Mouse (Mus musculus) 3134 (cell line): ENCODE data around the gene Creb1.
A peak's percentile ranks its signal among the peaks of the same experiment; 100 is the strongest.
"Not testable (repeated sequence)": the region's sequence is repeated elsewhere in the genome, so short reads cannot be mapped to it uniquely, and the experiment has no call there.

Experiments
- DNase-seq: peaks from one replicate; pipeline ENCODE4 v3.0.0-alpha.2; 2011; ENCODE audit warnings: low spot score; ENCODE audit not compliant: insufficient read length; ENCODE audit errors: extremely low read depth

The Creb1 gene

DNA sequence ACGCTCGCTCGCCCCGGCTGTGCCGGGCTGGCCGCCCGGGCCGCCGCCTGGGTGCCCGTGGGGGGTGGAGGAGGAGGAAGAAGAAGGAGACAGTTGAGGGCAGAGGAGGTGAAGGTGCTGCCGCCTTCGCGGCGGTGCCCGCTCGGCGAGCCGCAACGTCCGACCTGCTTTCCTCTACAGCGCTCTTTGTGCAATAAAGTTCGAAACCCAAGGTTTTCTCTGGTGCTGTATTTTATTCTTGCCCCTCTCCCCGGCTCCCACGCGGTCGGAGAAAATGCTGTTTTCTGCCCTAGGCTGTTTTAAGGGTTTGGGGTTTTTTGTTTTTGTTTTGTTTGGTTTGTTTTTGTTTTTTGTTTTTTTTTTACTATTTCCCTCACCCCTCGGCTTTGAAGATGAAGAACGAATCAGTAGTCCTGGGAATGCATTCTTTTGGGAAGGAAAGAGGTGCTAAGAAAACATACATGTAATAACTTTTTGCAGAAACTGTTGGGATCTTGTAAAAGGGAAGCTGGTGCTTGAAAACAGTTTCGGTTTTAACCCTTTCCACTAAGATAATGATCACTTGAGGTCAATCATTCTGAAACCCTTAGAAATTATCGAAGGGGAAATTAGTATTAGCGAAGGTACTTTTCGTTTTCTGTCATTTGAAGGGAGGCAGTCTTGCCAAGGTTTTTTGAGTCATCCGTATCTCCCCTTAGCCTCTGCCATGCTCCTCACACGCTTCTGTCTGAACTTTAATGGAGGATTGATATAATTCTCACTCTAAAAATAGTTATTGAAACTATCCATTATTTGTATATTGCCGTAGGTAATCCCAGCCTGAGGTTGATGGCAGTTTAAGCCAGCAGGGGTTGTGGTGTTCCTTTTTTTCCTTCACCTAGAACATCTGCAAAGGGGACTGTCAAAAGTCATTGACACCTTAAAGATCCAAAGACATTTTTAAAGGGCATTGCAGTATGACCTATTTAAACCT is 1.3 kb downstream of the Creb1 start:
- peak; percentile 66 for DNase-seq

- DNase-seq: no peak
Measured at GRCm38 (mm10) chr1:64538837-64539367, 6.5 kb downstream of the Creb1 start.

DNA sequence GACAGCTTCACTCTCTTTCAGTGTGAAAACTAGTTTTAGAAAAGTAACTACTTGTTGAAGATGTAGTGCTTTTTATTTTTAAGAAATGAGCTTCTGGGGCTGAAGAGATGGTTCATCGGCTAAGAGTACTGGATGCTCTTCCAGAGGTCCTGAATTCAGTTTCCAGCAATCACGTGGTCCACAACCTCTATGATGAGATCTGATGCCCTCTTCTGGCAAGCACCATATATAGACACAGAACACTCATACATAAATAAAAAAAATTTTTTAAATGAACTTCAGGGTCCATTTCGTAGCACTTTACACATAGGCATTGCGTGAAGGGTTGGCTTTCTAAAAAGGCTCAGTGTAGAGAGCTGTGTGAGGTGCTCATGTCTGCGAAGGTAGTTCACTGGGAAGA is 11.3 kb downstream of the Creb1 start:
- DNase-seq: no peak

GRCm38 (mm10) chr1:64546070-64546469 is 13.6 kb downstream of the Creb1 start:
- no peak for DNase-seq

DNA sequence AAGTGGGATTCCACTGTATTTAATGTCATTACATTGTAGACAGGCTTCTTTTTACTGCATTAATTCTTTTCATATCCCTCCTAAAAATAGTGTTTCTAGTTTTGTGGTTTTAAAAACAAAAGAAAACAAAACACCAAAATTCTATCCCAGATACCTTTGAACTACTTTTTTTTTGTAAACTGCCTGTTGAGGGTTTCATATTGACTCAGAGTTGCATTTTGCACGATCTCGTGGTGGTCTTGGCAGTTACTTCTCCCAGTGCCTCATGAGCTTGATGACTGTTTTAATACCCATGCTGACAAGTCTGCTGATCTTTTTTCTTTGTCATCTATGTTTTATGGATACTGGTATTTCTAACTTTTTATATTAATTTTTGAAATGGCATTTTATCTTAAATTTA is 16.9 kb downstream of the Creb1 start:
- no peak for DNase-seq

GRCm38 (mm10) chr1:64551908-64552307 is 19.5 kb downstream of the Creb1 start:
- DNase-seq: no peak

GRCm38 (mm10) chr1:64560105-64560504 is 27.7 kb downstream of the Creb1 start:
- no peak for DNase-seq

DNA sequence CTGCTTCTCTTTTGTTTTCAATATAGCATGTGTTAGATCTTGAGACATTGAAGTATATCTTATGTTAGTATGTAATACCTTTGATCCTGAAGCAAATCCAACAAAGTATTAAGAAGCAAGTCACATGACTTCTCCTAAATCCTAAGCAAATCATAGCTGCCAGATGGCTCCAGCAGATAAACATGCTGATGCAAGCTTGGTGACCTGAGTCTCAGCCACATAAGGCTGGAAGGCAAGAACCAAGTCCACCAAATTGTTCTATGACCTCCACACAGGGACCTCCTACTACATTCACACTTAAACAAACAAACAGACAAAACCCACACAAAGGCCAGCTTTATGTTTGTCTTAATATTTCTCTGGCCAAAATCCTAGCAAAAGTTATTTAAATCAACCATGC is 35.8 kb downstream of the Creb1 start:
- no peak for DNase-seq

DNA sequence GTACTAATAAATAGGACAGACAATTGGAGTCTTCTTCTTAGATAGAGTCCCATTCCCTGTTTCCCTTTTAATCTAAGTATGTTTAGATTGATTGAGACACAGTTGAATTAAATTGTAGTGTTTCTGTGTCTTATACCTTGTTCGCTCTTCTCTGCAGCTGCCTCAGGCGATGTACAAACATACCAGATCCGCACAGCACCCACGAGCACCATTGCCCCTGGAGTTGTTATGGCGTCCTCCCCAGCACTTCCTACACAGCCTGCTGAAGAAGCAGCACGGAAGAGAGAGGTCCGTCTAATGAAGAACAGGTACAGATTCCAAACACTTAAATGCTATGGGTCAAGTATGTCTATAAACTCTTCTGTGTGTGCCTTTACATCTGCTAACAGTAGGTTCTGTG is 43.6 kb downstream of the Creb1 start:
- DNase-seq: no peak

GRCm38 (mm10) chr1:64576732-64577131 is 44.3 kb downstream of the Creb1 start:
- no peak for DNase-seq

GRCm38 (mm10) chr1:64577911-64578310 is 45.5 kb downstream of the Creb1 start:
- not testable (repeated sequence) for DNase-seq

GRCm38 (mm10) chr1:64578801-64579200 is 46.4 kb downstream of the Creb1 start:
- DNase-seq: no peak

- DNase-seq: no peak
Measured at GRCm38 (mm10) chr1:64598926-64599325, 66.5 kb downstream of the Creb1 start.

DNA sequence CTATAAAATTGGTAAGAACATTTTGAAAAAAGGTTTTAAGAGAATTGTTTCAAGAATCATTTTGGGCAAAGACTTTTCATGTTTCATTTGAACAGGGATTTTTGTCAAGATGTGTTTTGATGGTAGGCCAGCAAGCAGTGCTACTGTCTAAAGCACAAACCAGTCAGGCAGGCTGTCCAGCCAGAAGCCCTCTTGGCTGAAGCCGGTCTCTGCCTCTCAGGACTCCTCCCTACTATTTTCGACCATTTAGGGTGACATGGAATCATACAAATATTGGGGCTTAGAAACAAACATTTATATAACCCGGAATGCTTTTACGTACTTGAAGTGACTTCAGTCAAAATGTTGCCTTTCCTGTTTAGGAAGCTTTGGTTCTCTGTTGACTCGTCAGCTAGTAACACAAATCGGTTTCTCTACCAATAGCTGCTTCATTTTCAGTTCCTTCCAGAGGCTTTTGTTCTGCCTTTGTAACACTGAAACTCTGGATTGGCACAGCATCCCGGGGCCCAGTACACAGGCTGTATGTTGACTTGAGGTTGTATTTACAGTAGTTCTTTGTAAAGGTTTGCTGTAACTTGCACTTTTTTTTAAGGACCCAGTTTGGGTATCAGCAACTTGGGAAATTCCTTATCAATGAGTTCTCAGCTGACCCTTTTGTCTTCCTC is 68.1 kb downstream of the Creb1 start:
- DNase-seq: no peak

GRCm38 (mm10) chr1:64601242-64601842 is 68.9 kb downstream of the Creb1 start:
- DNase-seq: peak; percentile 50

DNA sequence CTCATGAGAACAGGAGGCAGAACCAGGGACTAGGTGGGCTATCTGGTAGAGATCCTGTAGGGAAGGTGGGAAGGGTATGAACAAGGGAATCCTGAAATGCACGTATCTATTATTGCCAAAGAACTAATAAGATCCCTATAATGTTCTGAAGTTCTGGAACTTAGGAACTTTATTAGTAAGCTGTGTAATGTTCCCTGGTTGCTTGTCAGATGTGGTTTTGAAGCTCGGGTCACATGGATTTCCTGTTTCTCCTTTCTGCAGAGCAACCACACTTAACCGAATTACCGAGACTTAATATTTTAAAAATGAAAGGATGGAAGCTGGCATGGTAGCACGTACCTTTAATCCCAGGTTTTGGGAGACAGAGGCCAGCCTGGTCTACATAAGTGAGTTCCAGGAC is 70.9 kb downstream of the Creb1 start:
- no peak for DNase-seq

DNA sequence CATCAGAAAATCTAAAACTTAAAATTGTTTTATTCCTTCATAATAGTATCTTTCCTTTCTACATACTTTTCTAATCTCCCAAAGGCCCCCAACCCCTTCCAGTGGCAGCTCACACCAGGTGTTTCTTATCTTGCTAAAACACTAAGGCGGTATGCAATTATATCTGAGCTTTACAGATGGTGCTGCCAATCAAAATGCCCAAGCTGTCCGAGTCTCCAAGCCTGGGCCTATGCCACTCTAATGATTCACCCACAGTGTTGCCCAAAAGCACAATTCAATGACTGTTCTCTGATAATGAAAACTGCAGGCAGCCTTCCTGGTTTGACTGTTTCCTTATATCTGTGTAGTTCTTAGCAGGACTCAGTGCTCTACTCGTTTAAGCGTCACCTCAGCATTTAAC is 76.7 kb downstream of the Creb1 start:
- no peak for DNase-seq

GRCm38 (mm10) chr1:64609976-64610375 is 77.5 kb downstream of the Creb1 start:
- DNase-seq: no peak

GRCm38 (mm10) chr1:64614311-64614710 is 81.9 kb downstream of the Creb1 start:
- no peak for DNase-seq

DNA sequence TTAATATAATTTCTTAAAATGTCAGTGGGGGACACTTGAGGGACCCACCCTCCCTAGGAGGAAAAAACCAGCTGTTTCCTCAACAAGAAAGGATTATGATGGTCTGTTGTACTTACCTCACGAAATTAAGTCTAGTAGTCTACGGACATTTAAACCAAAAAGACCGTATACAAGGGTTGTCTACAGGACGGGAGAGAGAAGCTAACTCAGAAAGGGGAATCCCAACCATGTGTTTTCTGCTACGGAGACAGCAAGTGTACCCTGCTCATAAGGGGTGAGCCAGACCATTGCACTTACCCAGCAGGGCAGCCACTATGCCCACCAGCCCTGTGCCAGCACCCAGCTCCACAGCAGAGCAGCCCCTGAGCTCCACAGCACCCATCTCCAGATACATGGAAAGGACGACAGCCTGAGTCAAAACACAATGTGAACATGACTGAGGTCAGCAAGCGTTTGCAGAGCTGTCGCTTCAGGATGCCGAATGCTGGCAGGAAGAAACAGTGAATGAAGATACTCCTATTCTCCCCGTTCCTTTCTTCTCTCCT is 82.4 kb downstream of the Creb1 start:
- DNase-seq: no peak

GRCm38 (mm10) chr1:64615531-64615991 is 83.1 kb downstream of the Creb1 start:
- DNase-seq: peak; percentile 85
